Mouse (Mus musculus): ENCODE data around the gene Adat1.

- no peak for TF ChIP-seq CHD2 (IDR thresholded peaks at IDR 0.05; ENCODE audit: low read depth, low read length)
- TF ChIP-seq ZC3H11A (IDR thresholded peaks at IDR 0.05; ENCODE audit: borderline replicate concordance, low read depth, low read length) = no peak
Observed at GRCm38 (mm10) chr8:111964351-111964750, 27.8 kb downstream of the Adat1 start.

Data from ES-E14 (cell line).